Mouse (Mus musculus): ENCODE data around the gene Gm8232.
"Not testable (repeated sequence)": the region's sequence is repeated elsewhere in the genome, so short reads cannot be mapped to it uniquely, and the experiment has no call there.

The Gm8232 gene

GRCm38 (mm10) chr14:44433335-44433734 lies at the start of gene Gm8232:
Gene Gm8232 (plus strand): TSS chr14:44433635.
- DNase-seq (ENCODE audit: low read depth, low spot score) = not testable (repeated sequence)

- not testable (repeated sequence) for DNase-seq (ENCODE audit: low read depth, low spot score)
These were observed 49.2 kb upstream of the Gm8232 start for GRCm38 (mm10) chr14:44384233-44384632.

DNA sequence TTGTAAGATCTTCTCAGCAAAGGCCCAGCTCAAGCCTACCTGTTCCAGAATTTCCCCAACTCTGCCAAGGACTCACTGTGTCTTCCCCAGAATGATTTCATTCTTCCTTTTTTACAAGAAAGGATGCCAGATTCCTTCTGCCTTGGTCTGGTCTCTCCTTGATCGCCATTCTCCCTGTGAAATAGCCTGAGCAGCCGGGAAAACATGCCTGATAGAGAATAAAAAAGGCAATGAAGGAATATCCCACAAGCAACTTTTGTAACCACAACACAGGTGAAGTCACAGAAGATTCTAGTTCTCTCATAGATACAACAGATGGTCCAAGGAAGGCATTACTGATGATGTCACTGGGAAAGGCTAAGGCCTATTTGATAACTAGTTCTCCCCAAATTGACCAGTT lies 22.8 kb upstream of the Gm8232 start, which contains the start of gene Gm3371:
TSS of gene Gm3371 (minus strand) at position 101 of the 400 bp plus-strand sequence.
- DNase-seq (ENCODE audit: low read depth, low spot score) = not testable (repeated sequence)
